8 mouse cellular contexts compared by ENCODE assay signal in the genomic region with DNA sequence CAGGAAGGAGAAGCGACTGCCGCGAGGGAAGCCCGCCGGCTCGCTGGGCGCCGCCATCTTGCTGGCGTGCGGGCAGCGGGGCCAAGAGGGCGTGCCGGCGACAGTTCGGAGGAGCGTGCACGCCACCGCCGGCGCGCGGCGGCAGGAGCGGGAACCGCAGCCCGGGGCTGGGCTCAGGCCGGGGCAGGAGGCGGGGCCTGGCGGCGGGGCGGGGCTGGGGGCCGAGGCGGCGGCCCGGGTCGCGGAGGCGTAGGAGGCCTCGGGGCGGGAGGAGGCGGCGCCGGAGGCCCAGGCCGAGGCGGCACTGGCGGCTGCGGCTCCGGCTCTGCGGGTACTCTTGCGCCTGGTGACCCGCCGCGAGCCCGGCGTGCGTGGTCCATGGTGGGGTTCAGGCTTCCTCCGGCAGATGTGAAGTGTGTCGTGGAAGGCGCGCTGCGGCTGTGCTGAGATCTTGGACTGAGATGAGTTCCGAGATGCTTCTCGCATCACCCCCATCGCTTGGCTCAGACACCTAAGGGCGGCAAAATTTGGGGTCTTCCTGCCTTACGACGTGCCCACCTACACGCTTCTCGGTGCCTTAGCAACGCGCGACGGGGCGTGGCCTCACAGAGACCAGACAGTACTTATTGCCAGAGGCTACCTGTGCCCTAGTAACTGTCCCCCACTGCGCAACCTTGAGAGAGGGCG. TPM values are rescaled to one million over a fixed set of nuclear protein-coding genes. Genes with fewer than 3 reads are reported as not detected.
DNase-seq lines count a peak whose midpoint lies in the region; ATAC-seq and TF ChIP-seq lines count a peak whose summit lies in the region.

A gene (minus strand): TSS at position 146 of the 687 bp plus-strand sequence.
A gene (plus strand): TSS at position 224 of the 687 bp plus-strand sequence.

- intact Hi-C loops in heart, adult 2 months (cut with DNase I): loop anchor here (1.0 kb wide), 1 partner anchor 11 kb away; a partner anchor contains a TSS

- H3K79me2 ChIP-seq in heart, adult 2 months (replicated peaks; ENCODE audit: control insufficient read depth, insufficient read depth, low read length): no peaks in the 10 kb centered on the region

- peak; percentile 58 for TF ChIP-seq CTCF in heart, adult 2 months (IDR thresholded peaks at IDR 0.05)
- peak; percentile 33; the same call in 1 of the 2 replicates for TF ChIP-seq CTCF in midbrain, postnatal 0 days (IDR thresholded peaks at IDR 0.05)

- peak within 1 kb of the TSS; percentile 66 for H3K4me2 ChIP-seq in embryonic facial prominence, embryonic 12.5 days (replicated peaks)
- H3K4me2 ChIP-seq in limb, embryonic 15.5 days: peak within 1 kb of the TSS; percentile 80
- H3K4me2 ChIP-seq in midbrain, postnatal 0 days (ENCODE audit: low read depth, low read length, poor library complexity, severe bottlenecking): peak within 1 kb of the TSS; percentile 63

- TF ChIP-seq POLR2A in heart, adult 2 months (IDR thresholded peaks at IDR 0.05; ENCODE audit: insufficient read depth, low read depth, low read length): peak; percentile 50; the same call in 1 of the 2 replicates

- H3K27ac ChIP-seq in embryonic facial prominence, embryonic 12.5 days: peak within 1 kb of the TSS; percentile 91
- H3K27ac ChIP-seq in heart, adult 2 months: peak within 1 kb of the TSS; percentile 86
- H3K27ac ChIP-seq in limb, embryonic 15.5 days: peak within 1 kb of the TSS; percentile 90
- peak within 1 kb of the TSS; percentile 87 for H3K27ac ChIP-seq in midbrain, postnatal 0 days (ENCODE audit: low read depth, low read length)

- peak; percentile 88 for DNase-seq in 3134 (ENCODE audit: extremely low read depth, insufficient read length, low spot score)
- DNase-seq in adrenal gland, postnatal 25 days: peak; percentile 95
- DNase-seq in heart, adult 2 months: peak; percentile 94
- peak; percentile 83 to 85 for DNase-seq in kidney, adult 8-10 months
- DNase-seq in midbrain, postnatal 0 days (ENCODE audit: low spot score): peak; percentile 88
- DNase-seq in spleen, postnatal 14 days (ENCODE audit: low spot score in 2 of 2): peak; percentile 77 to 84

- H3K4me3 ChIP-seq in embryonic facial prominence, embryonic 12.5 days: peak within 1 kb of the TSS; percentile 87
- peak within 1 kb of the TSS; percentile 49 for H3K4me3 ChIP-seq in heart, adult 2 months
- peak within 1 kb of the TSS; percentile 72 for H3K4me3 ChIP-seq in limb, embryonic 15.5 days
- H3K4me3 ChIP-seq in midbrain, postnatal 0 days (ENCODE audit: low read depth, low read length): peak within 1 kb of the TSS; percentile 79

- H3K9ac ChIP-seq in embryonic facial prominence, embryonic 12.5 days: peak within 1 kb of the TSS; percentile 81
- H3K9ac ChIP-seq in heart, adult 2 months (ENCODE audit: low read depth, low read length): peak within 1 kb of the TSS; percentile 88
- H3K9ac ChIP-seq in limb, embryonic 15.5 days: peak within 1 kb of the TSS; percentile 73
- peak within 1 kb of the TSS; percentile 79 for H3K9ac ChIP-seq in midbrain, postnatal 0 days (replicated peaks; ENCODE audit: low read length, poor library complexity, severe bottlenecking)

- ATAC-seq in embryonic facial prominence, embryonic 12.5 days (ENCODE audit: insufficient number of reproducible peaks, insufficient read depth, low FRiP score, low TSS enrichment): peak; percentile 85
- peak; percentile 88 for ATAC-seq in limb, embryonic 15.5 days (ENCODE audit: insufficient number of reproducible peaks, low FRiP score, low TSS enrichment, low read depth)
- peak; percentile 90 for ATAC-seq in midbrain, postnatal 0 days (ENCODE audit: low FRiP score)

- peaks cover 34% of the 10 kb centered on the region for H3K36me3 ChIP-seq in embryonic facial prominence, embryonic 12.5 days
- H3K36me3 ChIP-seq in heart, adult 2 months (ENCODE audit: control insufficient read depth, insufficient read depth, low read length): no peaks in the 10 kb centered on the region
- H3K36me3 ChIP-seq in limb, embryonic 15.5 days: peaks cover 39% of the 10 kb centered on the region
- H3K36me3 ChIP-seq in midbrain, postnatal 0 days (ENCODE audit: insufficient read depth, low read length): peaks cover 25% of the 10 kb centered on the region

- H3K4me1 ChIP-seq in embryonic facial prominence, embryonic 12.5 days: peaks cover 21% of the 10 kb centered on the region
- H3K4me1 ChIP-seq in heart, adult 2 months (ENCODE audit: control insufficient read depth, insufficient read depth, low read length): no peaks in the 10 kb centered on the region; the same call in 1 of the 2 replicates
- H3K4me1 ChIP-seq in limb, embryonic 15.5 days: peaks cover 29% of the 10 kb centered on the region
- 0 out of 2 replicates have a peak, but pooled peaks cover 3% of the 10 kb centered on the region for H3K4me1 ChIP-seq in midbrain, postnatal 0 days (ENCODE audit: insufficient read depth, low read length)

- H3K9me3 ChIP-seq in embryonic facial prominence, embryonic 12.5 days: no peaks in the 10 kb centered on the region
- no peaks in the 10 kb centered on the region for H3K9me3 ChIP-seq in limb, embryonic 15.5 days
- no peaks in the 10 kb centered on the region for H3K9me3 ChIP-seq in midbrain, postnatal 0 days (ENCODE audit: low read length)

- peaks cover 1% of the 10 kb centered on the region; the same call in 1 of the 2 replicates for H3K27me3 ChIP-seq in embryonic facial prominence, embryonic 12.5 days
- no peaks in the 10 kb centered on the region for H3K27me3 ChIP-seq in heart, adult 2 months (ENCODE audit: control insufficient read depth, insufficient read depth, low read length)
- peaks cover under 1% of the 10 kb centered on the region for H3K27me3 ChIP-seq in limb, embryonic 15.5 days
- H3K27me3 ChIP-seq in midbrain, postnatal 0 days (ENCODE audit: insufficient read depth, low read length): no peaks in the 10 kb centered on the region

- no peak for TF ChIP-seq EP300 in heart, adult 2 months (IDR thresholded peaks at IDR 0.05; ENCODE audit: insufficient read depth, low read depth, low read length)

- under 1% methylated on average over 66 of the region's 76 CpGs for WGBS in embryonic facial prominence, embryonic 12.5 days
- under 1% methylated on average over 73 of the region's 76 CpGs for WGBS in heart, adult 2 months
- WGBS in limb, embryonic 15.5 days: under 1% methylated on average over 67 of the region's 76 CpGs
- WGBS in midbrain, postnatal 0 days: under 1% methylated on average over 48 of the region's 76 CpGs

RNA-seq across cellular contexts. Expression of the first gene that starts in this region (rescaled TPM):
- 30.5 and 33.5 TPM in 2 replicates for total RNA-seq in adrenal gland, postnatal 25 days (2021)
- 47.9 and 48.0 TPM in 2 replicates for polyA plus RNA-seq in embryonic facial prominence, embryonic 12.5 days (2016; fragmentation: Nextera tagmentation; extraction: Ambion mirVana)
- 10 to 100 TPM; 20.3 to 21.5 TPM for total RNA-seq in heart, adult 2 months (2021)
- 14.0 and 14.6 TPM in 2 replicates for polyA plus RNA-seq in heart, adult 2 months (2012; rRNA removed)
- 32.8 and 33.8 TPM in 2 replicates for polyA plus RNA-seq in limb, embryonic 15.5 days (2015; fragmentation: Nextera tagmentation; extraction: Ambion mirVana)
- total RNA-seq in midbrain, postnatal 0 days (2014; rRNA removed): 28.0 and 44.3 TPM in 2 replicates
- polyA plus RNA-seq in midbrain, postnatal 0 days (2015; fragmentation: Nextera tagmentation; extraction: Ambion mirVana): 36.7 and 39.4 TPM in 2 replicates

RNA-seq across cellular contexts. Expression of the second gene that starts in this region (rescaled TPM):
- 4.5 and 6.5 TPM in 2 replicates for total RNA-seq in adrenal gland, postnatal 25 days (2021)
- polyA plus RNA-seq in embryonic facial prominence, embryonic 12.5 days (2016; fragmentation: Nextera tagmentation; extraction: Ambion mirVana): 3.0 and 5.5 TPM in 2 replicates
- total RNA-seq in heart, adult 2 months (2021): 1 to 10 TPM in 1 of 2 experiments, under 1 TPM in 1; 0.65 to 1.0 TPM
- 2.4 and 4.5 TPM in 2 replicates for polyA plus RNA-seq in heart, adult 2 months (2012; rRNA removed)
- 1.8 and 2.9 TPM in 2 replicates for polyA plus RNA-seq in limb, embryonic 15.5 days (2015; fragmentation: Nextera tagmentation; extraction: Ambion mirVana)
- total RNA-seq in midbrain, postnatal 0 days (2014; rRNA removed): 7.2 and 11.1 TPM in 2 replicates
- polyA plus RNA-seq in midbrain, postnatal 0 days (2015; fragmentation: Nextera tagmentation; extraction: Ambion mirVana): 1.9 and 2.1 TPM in 2 replicates

Comparison
In these comparisons a context has a peak if more than half of its experiments do, and no peak if none do; other contexts are left out.
1. Peak in every context shown above with its lines: DNase-seq, ATAC-seq, H3K4me3 ChIP-seq and H3K27ac ChIP-seq.